Mouse (Mus musculus) heart, embryonic 16.5 days (tissue): ENCODE measurements around the gene Gm21983. TPM values are rescaled to one million over a fixed set of nuclear protein-coding genes. Genes with fewer than 3 reads are reported as not detected.

Experiments
- ATAC-seq: fragments of 200-750 bp; cut with Nextera tagmentation; replicated peaks from 2 replicates; pipeline ENCODE4 v1.8.0; 2017; ENCODE audit warnings: moderate number of reproducible peaks; ENCODE audit not compliant: insufficient read depth, low FRiP score; ENCODE audit errors: extremely low read depth
- H3K27ac ChIP-seq: fragments of 300-500 bp; sonication (generic); 2 replicates; pipeline ENCODE4 v1.5.1; 2014; ENCODE audit warnings: mild to moderate bottlenecking, low read length, control low read depth, moderate library complexity
- H3K27me3 ChIP-seq: fragments of 300-500 bp; sonication (generic); 2 replicates; pipeline ENCODE4 v1.6.1; 2014; ENCODE audit warnings: low read length, mixed read lengths; ENCODE audit not compliant: control insufficient read depth, insufficient read depth
- H3K36me3 ChIP-seq: fragments of 300-500 bp; sonication (generic); 2 replicates; pipeline ENCODE4 v1.6.1; 2014; ENCODE audit not compliant: control insufficient read depth, insufficient read depth
- H3K4me1 ChIP-seq: fragments of 300-500 bp; sonication (generic); 2 replicates; pipeline ENCODE4 v1.6.1; 2014; ENCODE audit warnings: low read length, mixed read lengths; ENCODE audit not compliant: control insufficient read depth, insufficient read depth
- H3K4me2 ChIP-seq: fragments of 300-500 bp; sonication (generic); 2 replicates; pipeline ENCODE4 v1.6.1; 2014; ENCODE audit warnings: low read depth, mild to moderate bottlenecking, control low read depth, low read length
- H3K4me3 ChIP-seq: fragments of 300-500 bp; sonication (generic); 2 replicates; pipeline ENCODE4 v1.5.1; 2014; ENCODE audit warnings: mild to moderate bottlenecking, control low read depth, low read length
- H3K9ac ChIP-seq: fragments of 300-500 bp; sonication (generic); 2 replicates; pipeline ENCODE4 v1.6.1; 2014; ENCODE audit warnings: low read length, control low read depth
- H3K9me3 ChIP-seq: fragments of 300-500 bp; sonication (generic); replicated peaks from 2 replicates; pipeline ENCODE4 v1.6.1; 2016; ENCODE audit warnings: low read length; ENCODE audit not compliant: control insufficient read depth
- WGBS: fragments of 180-500 bp; shearing (Covaris S2); extraction: QIAGEN DNeasy Blood & Tissue Kit; methylation state at CpG from one replicate; pipeline ENCODE4 v1.1.7; 2014; 5-methylcytosine and 5-hydroxymethylcytosine counted together
- polyA plus RNA-seq: library from polyadenylated mRNA; unstranded; fragments of >200 nt; fragmentation: Nextera tagmentation; extraction: Ambion mirVana; gene quantifications from 2 replicates; pipeline ENCODE4 v1.2.1, GENCODE M21; 2015

Gm21983 gene
- polyA plus RNA-seq, 1 experiment from 2014 or later = not detected

DNA sequence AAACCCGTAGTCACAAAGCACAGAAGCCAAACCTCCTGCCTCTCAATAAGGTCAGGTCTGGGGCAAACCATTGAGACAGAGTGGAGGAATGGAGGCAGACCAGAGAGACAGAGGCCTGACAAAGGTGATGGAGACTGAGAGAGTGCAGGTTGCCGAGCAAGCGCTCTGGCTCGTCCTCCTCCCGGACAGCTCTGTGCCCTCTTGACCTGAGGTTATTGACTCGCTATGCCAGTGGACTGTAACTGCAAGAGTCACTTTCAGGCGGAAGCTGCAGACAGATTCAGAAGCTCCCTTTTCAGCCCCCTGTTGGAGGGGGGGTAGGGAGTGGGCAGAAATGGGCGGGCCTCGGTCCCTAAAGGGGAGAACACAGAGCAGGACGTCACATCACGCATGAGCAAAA is 39.1 kb upstream of the Gm21983 start:
- no peaks in the 10 kb centered on the region for H3K27me3 ChIP-seq
- H3K36me3 ChIP-seq = 0 out of 2 replicates have a peak, but pooled peaks cover 3% of the 10 kb centered on the region
- H3K27ac ChIP-seq = no peak overlapping the region
- ATAC-seq = no peak
- 84% methylated on average over 11 of the region's 11 CpGs for WGBS
- no peak overlapping the region for H3K4me3 ChIP-seq
- no peak overlapping the region for H3K4me2 ChIP-seq
- H3K9ac ChIP-seq = no peak overlapping the region
- H3K9me3 ChIP-seq = no peaks in the 10 kb centered on the region
- peaks cover 2% of the 10 kb centered on the region; the same call in 1 of the 2 replicates for H3K4me1 ChIP-seq

GRCm38 (mm10) chr7:27218586-27218985 is 37.7 kb upstream of the Gm21983 start:
- no peak overlapping the region for H3K4me2 ChIP-seq
- H3K4me1 ChIP-seq = no peaks in the 10 kb centered on the region
- H3K9me3 ChIP-seq = no peaks in the 10 kb centered on the region
- no peaks in the 10 kb centered on the region for H3K27me3 ChIP-seq
- ATAC-seq = no peak
- peaks cover 8% of the 10 kb centered on the region; the same call in 1 of the 2 replicates for H3K36me3 ChIP-seq
- no peak overlapping the region for H3K4me3 ChIP-seq
- H3K9ac ChIP-seq = no peak overlapping the region
- 82% methylated on average over 7 of the region's 7 CpGs for WGBS
- H3K27ac ChIP-seq = no peak overlapping the region

DNA sequence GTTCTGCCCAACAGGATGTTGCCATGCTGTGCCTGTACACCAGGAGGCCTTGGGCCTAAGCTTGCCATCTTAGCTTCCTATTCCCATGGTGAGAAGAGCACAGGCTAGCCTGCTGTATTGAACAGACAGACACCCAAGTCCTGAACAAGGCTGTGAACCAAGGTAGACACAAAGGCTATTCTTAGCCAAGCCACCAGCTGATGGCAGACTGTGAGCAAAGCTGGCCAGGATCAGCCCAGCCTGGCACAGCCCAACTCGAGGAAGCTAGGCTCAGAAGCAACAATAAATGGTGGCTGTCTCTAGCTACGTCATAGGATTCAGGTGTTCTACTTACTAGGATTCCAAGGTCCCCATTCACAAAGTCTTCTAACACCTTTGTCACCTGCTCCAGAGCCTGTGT is 31.7 kb upstream of the Gm21983 start:
- no peak overlapping the region for H3K27ac ChIP-seq
- 83% methylated on average over 2 of the region's 2 CpGs for WGBS
- no peak overlapping the region for H3K9ac ChIP-seq
- H3K4me2 ChIP-seq = no peak overlapping the region
- H3K36me3 ChIP-seq = peaks cover 36% of the 10 kb centered on the region
- H3K9me3 ChIP-seq = no peaks in the 10 kb centered on the region
- no peaks in the 10 kb centered on the region for H3K27me3 ChIP-seq
- ATAC-seq = no peak
- H3K4me1 ChIP-seq = no peaks in the 10 kb centered on the region
- H3K4me3 ChIP-seq = no peak overlapping the region

GRCm38 (mm10) chr7:27203730-27204449 is 23.0 kb upstream of the Gm21983 start:
- Histone ChIP-seq H3K4me2 (no peak overlapping the region), H3K4me3 (no peak overlapping the region), H3K36me3 (peaks cover 13% of the 10 kb centered on the region), H3K27me3 (no peaks in the 10 kb centered on the region), H3K4me1 (no peaks in the 10 kb centered on the region), H3K27ac (no peak overlapping the region), H3K9ac (no peak overlapping the region), H3K9me3 (no peaks in the 10 kb centered on the region)
- 92% methylated on average over 8 of the region's 8 CpGs for WGBS
- no peak for ATAC-seq

DNA sequence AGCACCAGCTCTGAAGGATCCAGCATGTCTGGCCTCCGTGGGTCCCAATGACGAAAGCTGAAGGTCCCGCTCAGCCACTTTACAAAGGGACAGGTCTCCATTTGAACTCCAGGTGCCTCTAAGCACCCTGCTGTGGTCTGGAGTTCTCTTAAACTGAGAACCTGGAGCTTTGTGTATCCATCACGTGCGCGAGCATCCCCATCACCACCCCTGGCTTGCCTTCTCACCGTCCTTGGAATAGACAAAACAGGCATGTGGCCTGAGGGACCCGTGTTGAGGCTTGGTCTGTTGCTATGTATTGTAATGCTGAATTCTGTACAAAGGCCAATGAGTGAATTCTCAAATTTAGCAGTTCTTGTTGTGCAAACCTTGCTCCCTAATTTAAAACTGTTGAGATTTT is 17.9 kb upstream of the Gm21983 start:
- ATAC-seq = no peak
- H3K9ac ChIP-seq = no peak overlapping the region
- no peak overlapping the region for H3K4me2 ChIP-seq
- no peak overlapping the region for H3K27ac ChIP-seq
- WGBS = 83% methylated on average over 8 of the region's 8 CpGs
- H3K9me3 ChIP-seq = no peaks in the 10 kb centered on the region
- no peaks in the 10 kb centered on the region for H3K27me3 ChIP-seq
- H3K36me3 ChIP-seq = peaks cover 14% of the 10 kb centered on the region
- H3K4me3 ChIP-seq = no peak overlapping the region
- H3K4me1 ChIP-seq = peaks cover 12% of the 10 kb centered on the region

- H3K4me3 ChIP-seq = no peak overlapping the region
- no peaks in the 10 kb centered on the region for H3K9me3 ChIP-seq
- no peaks in the 10 kb centered on the region for H3K27me3 ChIP-seq
- H3K27ac ChIP-seq = no peak overlapping the region
- H3K4me1 ChIP-seq = peaks cover 12% of the 10 kb centered on the region
- H3K36me3 ChIP-seq = peaks cover 17% of the 10 kb centered on the region
- no peak overlapping the region for H3K4me2 ChIP-seq
- no peak for ATAC-seq
- no peak overlapping the region for H3K9ac ChIP-seq
These were observed 17.5 kb upstream of the Gm21983 start for GRCm38 (mm10) chr7:27198355-27198754.

DNA sequence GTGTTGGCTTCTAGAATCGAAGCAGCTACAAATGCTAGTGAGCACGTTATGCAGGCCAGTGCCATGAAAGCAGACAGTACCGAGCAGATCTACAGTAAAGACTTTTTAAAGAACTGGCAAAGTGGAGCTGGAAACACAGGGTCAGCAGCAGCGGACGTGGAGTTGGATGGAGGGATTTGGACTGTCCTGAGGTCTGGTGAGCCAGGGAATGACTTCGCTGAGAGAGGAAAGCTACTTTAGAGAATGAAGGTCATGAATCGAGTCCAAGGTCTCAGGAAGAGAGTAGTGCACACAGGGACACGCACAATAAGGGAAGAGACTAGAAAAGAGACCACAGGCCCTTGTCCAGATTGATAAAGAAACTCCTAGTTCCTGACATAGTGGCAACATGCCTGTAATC is 16.7 kb upstream of the Gm21983 start:
- 90% methylated on average over 8 of the region's 8 CpGs for WGBS
- Histone ChIP-seq H3K27ac (no peak overlapping the region), H3K9me3 (no peaks in the 10 kb centered on the region), H3K36me3 (peaks cover 14% of the 10 kb centered on the region), H3K4me3 (no peak overlapping the region), H3K9ac (no peak overlapping the region; the same call in 1 of the 2 replicates), H3K27me3 (no peaks in the 10 kb centered on the region), H3K4me1 (peaks cover 12% of the 10 kb centered on the region), H3K4me2 (no peak overlapping the region)
- ATAC-seq = no peak

GRCm38 (mm10) chr7:27197136-27197535 is 16.2 kb upstream of the Gm21983 start:
- no peak overlapping the region for H3K4me2 ChIP-seq
- no peaks in the 10 kb centered on the region for H3K27me3 ChIP-seq
- 81% methylated on average over 3 of the region's 3 CpGs for WGBS
- peaks cover 12% of the 10 kb centered on the region for H3K36me3 ChIP-seq
- no peaks in the 10 kb centered on the region for H3K9me3 ChIP-seq
- H3K27ac ChIP-seq = no peak overlapping the region
- no peak overlapping the region for H3K9ac ChIP-seq
- ATAC-seq = no peak
- peaks cover 12% of the 10 kb centered on the region for H3K4me1 ChIP-seq
- H3K4me3 ChIP-seq = no peak overlapping the region

DNA sequence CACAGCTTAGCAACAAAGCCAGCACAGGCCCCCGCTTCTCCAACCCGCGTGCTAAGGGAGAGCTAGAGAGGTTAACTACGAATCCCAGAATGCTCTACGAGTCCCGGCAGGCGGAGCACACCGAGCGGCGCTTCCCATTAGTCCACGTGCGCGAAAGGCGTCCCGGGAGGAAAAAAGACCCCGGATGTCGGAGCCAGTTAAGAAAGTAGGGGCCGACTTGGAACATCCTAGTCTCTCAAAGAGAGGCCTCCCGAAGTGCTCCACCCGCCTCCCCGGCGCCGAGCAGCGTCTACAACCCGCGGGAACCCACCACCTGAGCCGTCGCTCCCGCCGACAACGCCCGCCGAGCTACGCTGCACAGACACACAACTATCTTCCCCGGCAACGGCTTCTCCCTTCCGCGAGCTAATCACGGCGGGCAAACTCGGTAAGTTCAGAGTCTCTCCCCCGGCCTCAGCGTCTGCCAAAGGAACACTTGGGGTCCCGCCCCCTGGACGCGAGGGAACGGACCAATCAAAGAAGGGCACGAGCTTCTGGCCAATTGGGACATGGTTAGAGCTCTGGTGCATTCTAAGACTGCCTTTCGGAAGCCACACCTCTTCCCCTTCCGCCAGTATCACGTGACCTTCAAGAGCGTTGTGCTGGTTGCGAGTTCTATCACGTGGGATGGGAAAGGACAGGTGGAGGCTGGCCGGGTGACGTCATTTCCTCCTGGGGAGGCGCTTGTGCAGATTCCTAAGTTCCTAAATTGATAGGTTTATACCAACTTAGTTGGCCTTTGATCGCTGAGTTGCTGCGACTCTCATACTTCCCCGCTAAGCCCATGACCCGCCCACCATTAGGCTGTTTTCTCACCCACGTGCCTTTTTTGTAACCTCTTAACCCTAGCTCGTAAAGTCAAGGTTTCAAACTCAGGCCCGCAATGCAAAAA is 15.1 kb upstream of the Gm21983 start, which contains the start of the genes BC024978 and Snrpa:
TSS of gene BC024978 (plus strand) at position 101 of the 931 bp plus-strand sequence.
TSS of gene Snrpa (minus strand) at position 591 of the 931 bp plus-strand sequence.
- ATAC-seq = peak; percentile 97
- Histone ChIP-seq H3K27ac (peak within 1 kb of the TSS; percentile 99), H3K27me3 (no peaks in the 10 kb centered on the region), H3K9me3 (no peaks in the 10 kb centered on the region), H3K4me1 (peaks cover 12% of the 10 kb centered on the region), H3K4me2 (peak within 1 kb of the TSS; percentile 86), H3K36me3 (peaks cover 22% of the 10 kb centered on the region), H3K4me3 (peak within 1 kb of the TSS; percentile 93), H3K9ac (peak within 1 kb of the TSS; percentile 97)
- under 1% methylated on average over 64 of the region's 64 CpGs for WGBS
